Mouse (Mus musculus) MN1 (cell line): ENCODE results near the gene Usp47.
"Not testable (repeated sequence)": the region's sequence is repeated elsewhere in the genome, so short reads cannot be mapped to it uniquely, and the experiment has no call there.

ENCODE experiments used
- DNase-seq: peaks from one replicate; pipeline ENCODE4 v3.0.0-alpha.2; 2016; ENCODE audit warnings: low spot score

Gene Usp47

DNA sequence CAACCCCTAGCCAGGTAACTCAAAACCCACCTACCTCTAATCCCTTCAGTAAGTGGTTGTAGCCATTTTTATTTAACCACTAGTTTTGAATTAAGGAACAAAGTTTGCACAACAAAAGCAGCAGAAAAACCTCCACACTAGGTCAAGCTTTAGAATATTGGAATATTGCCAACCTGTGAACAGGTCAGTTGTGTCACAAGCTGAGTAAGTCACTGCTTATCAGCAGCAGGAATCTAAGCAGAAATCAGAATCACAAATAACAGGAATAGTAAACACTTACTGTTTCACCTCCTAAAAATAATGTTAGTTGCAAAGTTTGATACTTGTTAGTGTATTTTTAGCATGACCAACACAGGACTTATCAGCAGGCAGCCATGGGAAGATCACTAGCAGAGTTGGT lies 17.0 kb downstream of the Usp47 start:
- no peak for DNase-seq

DNA sequence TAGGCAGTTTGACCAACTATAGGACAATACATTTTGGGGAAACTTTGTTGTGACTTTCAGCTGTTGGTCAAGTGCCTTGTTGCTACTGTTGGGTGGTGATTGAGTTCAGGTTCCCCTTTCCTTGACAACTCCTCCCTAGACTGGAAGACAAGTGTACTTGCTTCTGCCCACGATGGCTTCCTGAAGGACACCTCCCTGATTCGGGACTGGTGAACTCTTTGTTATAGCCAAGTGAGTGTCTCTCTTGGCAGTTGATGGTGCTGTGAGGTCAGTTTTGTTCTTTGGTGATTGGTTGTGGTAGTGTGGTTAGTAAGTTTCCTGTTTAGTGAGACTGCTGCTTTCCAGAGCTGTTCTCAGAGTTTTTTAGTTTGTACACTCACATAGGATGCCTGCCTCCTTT lies 19.5 kb downstream of the Usp47 start:
- DNase-seq = no peak

DNA sequence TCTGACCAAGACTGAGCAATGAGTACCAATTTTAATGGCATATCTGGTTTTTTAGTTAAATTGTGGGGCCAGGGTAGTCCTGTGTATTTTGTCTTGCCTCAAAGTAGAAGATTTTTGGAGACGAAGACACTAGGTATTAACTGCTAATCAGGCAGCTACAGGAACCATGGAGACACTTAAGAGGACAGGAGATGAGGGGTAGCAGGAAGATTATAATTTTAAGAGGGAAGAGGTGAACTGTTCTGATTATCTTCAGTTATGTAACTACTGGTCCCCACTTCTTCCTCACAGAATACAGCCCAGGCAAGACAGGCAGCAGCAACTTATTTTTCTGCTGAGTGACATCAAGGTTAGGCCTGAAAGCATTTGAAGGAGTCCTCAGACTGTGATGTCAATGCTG lies 21.9 kb downstream of the Usp47 start:
- no peak for DNase-seq

DNA sequence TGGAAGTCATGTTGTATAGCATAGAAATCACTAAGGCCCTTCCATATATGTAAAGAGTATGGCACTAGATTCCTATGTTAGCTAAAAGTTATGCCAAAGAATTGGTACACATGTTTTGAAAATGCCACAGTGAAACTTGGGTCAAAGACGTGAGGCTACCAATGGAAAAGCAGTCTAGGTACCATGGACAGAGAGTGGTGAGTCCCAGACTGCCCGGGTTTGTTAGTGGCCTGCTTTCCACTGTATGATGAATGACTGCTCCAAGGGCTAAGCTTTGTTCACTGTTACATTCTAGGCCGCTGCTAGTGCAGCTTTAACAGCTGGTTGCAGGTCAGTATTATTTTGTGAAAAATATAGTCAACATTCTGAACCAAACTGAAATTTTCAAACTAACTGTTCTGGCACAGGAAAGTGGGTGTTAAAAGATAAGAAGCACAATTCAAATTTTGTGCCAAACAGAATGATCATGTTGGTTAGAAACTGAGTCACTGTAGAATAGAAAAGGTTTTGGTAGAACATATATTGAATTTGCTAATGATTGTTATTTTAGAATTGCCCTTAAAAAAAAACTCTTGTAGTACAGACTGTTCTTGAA lies 22.6 kb downstream of the Usp47 start:
- no peak for DNase-seq

DNA sequence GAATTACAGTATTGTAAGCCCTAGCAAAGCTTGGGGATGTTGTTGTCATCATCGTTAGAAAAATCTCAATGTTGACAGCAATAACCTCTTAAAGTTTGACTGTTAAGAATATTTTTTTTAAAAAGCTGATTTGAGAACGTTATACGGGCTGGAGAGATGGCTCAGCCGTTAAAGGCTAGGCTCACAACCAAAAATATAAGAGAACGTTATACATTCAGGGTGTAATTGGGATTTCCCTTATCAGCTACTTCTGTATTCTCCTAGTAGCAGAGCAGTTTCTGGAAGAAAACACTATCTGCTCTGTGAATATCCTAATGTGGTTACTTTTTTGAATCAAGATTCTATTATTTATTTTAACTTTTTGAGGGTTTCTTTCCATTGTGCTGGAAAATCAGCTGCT lies 25.3 kb downstream of the Usp47 start:
- DNase-seq = no peak

DNA sequence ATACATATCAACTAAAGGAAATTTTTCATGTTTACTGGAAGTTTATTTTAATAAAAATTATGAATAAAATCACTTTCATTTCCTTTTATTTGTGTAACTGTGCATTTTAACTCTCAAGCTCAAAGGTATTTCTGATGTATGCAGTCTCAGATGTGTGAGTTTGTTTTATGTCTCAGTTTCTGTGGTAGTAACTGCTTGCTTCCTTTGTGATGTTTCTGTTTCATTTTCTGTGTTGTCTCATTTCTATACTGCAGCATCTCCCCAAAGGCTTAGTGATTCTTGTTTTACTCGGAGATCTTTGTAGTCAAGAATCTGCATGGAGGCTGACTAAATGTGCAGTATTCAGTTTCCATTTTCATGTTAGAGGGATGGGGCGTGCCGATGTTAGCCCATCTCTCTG lies 30.4 kb downstream of the Usp47 start:
- no peak for DNase-seq

DNA sequence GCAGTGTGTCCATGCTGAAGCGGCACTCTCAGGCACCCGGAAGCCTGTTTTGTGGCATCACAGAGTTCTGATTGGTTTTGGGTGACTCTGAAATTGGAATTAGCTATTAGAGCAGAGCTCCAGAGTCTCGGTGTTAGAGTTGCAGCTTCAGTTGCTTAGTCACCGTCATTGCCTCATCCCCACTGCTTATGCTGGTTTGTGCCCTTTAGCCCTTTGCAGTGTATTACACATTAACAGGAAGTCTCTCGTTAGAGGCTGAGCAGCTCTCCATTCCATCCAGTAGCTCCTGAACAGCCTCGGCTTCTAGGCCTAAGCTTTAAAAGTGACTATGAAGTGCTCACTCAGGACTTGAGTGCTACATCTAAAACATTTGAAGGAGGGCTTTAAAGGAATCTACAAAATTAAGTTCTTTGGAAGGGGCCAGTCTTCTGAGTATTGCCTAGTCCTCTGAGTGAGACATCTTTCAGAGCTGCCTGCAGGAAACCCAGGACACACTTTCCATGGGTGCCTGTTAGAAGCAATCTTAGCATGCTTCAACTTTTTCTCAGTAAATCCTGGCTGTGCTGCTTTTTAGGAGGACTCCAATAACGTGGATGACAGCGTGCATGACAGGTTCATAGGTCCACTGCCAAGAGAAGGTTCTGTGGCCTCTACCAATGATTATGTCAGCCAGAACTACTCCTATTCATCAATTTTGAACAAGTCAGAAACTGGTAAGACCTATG lies 32.8 kb downstream of the Usp47 start:
- DNase-seq = peak; percentile 23

DNA sequence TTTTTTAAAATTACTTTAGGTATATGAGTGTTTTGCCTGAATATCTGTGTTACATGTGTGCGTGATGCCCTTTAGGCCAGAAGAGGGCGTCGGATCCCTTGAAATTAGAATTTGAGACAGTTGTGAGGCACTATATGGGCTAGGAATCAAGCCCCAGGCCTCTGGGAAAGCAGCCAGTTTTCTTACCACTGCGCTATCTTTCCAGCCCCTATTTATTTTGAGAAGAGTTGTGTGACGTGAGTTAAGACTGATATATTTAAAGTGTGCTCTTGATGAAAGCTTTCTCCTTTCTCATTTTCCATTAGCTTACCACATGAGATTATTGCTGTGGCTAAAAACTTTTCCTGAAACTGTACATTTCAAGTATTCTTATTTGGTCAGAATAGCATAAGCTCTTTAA lies 51.6 kb downstream of the Usp47 start:
- DNase-seq = no peak

DNA sequence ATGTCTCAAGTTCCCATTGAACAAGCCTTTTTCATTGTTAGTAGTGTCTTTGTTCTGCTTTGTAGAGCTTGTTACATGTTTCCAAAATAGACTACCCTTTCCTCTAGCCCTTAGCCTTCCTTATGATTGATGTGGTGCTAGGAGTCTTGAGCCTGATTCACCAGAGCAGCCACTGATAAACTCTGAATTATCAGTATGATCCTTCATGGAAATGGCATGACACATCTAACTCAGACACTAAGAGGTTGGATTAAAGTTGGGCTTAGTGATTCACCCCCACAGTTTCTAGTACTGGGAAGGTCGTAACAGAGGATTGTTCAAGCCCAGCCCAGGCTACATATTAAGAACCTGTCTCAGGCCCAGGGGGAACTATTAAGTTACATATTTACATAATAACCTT lies 59.3 kb downstream of the Usp47 start:
- no peak for DNase-seq

DNA sequence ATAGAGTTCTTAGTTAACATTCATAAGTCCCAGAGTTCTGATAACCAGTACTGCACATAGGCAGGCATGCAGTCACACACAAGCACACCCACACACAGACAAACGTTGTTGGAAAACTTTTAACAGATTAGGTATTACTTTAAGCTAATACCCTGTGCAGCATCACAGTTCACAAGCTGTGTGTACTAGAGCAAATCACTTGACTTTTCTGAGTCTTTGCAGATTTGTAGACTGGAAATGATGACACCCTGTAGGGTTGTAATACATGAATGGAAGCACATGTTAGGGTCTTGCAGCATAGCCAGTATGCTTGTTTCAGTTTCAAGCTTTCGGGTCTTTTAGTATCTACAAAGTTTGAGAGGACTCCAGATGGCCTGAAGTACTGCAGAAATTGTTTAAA lies 60.9 kb downstream of the Usp47 start:
- DNase-seq = no peak

DNA sequence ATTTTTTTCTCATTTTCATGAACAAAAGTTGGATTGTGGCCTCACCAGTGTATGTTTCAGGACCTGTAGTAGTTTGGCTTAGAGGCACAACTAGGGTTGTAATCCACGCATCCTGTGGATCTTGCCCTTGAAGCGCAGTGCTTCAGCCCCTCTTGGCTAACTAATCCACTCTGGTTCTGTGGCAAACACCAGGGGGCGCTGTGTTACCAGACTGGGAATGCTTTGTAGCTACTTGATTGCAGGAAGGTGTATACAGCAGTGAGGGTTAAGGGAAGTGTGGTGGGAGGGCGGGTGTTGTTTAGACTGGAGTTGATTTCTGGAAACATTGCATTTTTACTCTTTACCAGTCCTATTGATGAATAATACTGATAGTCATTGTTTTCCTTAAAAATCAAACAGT lies 61.8 kb downstream of the Usp47 start:
- DNase-seq = peak; percentile 86

DNA sequence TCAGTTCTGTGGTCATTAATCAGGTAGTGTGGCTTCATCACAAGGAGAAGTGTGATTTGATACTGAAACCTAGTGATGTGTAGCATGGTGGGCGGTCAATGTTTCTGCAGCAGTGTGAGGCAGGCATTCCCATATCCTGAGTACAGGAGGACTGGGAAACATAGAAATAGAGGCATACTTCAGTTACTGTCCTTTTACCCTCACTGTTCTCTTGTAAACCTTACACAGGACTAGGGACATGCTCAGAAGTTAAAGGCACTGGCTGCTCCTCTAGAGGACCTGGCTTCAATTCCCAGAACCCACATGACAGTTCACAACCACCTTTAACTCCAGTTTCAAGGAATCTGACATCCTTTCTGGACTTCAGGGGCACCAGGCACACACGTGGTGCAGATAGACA lies 62.9 kb downstream of the Usp47 start:
- DNase-seq = no peak

DNA sequence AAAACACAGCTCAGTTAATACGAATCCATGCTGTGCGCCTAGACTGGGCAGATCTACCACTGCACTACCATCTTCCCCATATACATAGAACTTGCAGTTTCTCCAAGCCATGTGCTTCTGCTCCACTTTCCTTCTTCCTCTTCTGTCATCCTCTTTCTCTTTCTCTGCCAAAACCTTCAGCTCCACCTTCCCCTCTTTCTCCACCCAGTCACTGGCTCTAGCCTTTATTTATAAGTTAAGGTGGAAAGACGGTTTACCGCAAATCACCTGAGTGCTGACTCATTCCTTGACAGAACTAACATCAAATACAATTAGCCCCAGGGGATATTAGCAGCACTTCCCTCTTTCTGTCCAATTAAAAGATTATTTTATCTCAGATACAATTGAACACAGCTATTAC lies 71.6 kb downstream of the Usp47 start:
- DNase-seq = not testable (repeated sequence)

DNA sequence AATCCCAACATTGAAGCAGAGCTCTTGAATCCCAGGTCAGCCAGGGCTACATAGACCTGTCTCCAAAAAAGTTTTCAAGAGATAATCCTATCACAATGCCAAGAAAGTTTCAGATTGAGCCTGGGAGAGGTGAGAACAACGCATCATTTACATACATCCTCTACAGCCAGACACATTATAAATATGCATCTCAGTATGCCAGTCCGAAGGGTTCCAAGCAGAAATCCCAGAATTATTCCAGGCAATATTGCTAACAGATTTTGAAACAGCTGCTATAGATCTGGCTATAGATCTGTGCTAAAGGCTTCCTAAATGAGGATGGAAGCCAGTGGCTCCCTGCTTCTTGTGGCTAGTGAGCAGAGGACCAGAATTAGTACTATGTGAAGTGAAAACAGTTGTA lies 77.6 kb downstream of the Usp47 start:
- no peak for DNase-seq

DNA sequence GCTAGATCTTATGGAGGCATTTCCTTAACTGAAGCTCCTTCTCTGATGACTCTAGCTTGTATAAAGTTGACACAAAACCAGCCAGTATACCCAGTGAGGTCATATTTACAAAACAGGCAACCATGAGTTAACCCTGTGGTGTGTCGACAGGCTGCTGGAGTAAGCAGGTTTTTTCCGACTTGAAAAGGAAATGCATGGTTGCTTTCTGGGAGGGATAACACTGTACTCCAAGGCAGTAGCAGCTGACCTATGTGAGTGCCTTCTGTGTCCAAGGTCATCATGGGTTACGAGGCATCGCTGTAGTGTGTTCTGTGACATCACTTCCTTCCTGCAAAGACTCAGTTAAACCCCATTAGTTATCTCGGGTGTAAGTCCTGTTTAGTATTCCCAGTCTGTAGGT lies 79.6 kb downstream of the Usp47 start:
- no peak for DNase-seq

DNA sequence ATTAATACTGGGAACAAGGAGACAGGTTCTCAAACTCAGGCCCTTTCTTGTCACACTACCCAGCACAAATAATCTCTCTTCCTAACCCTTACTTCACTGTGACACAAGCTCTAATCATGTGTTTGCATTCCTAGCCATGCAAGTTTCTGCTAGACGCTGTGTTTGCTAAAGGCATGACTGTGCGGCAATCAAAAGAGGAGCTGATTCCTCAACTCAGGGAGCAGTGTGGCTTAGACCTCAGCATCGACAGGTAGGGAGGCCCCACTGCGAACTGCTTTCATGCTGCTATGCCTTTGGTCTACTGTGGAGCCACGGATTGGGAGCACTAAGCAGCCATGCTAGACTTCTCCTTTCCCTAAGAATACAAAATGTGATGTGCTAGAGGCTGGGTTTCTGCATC lies 80.5 kb downstream of the Usp47 start:
- DNase-seq = no peak

DNA sequence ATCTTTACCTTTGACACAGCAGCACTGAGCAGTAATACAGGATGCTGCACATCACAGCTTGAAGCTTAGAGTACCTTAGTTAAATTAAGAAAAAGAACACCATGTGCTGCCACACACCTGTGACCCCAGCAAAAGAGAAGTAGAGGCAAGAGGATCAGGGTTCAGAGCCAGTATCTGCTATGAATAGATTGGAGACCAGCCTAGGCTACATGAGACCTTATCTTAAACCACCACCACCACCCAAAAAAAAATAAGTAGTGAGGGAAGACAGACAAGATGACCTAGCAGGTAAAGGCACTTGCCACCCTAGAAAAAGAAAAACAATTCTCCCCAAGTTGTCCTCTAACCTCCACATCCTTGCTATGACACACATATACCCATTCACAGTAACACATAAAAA lies 85.5 kb downstream of the Usp47 start:
- DNase-seq = no peak

DNA sequence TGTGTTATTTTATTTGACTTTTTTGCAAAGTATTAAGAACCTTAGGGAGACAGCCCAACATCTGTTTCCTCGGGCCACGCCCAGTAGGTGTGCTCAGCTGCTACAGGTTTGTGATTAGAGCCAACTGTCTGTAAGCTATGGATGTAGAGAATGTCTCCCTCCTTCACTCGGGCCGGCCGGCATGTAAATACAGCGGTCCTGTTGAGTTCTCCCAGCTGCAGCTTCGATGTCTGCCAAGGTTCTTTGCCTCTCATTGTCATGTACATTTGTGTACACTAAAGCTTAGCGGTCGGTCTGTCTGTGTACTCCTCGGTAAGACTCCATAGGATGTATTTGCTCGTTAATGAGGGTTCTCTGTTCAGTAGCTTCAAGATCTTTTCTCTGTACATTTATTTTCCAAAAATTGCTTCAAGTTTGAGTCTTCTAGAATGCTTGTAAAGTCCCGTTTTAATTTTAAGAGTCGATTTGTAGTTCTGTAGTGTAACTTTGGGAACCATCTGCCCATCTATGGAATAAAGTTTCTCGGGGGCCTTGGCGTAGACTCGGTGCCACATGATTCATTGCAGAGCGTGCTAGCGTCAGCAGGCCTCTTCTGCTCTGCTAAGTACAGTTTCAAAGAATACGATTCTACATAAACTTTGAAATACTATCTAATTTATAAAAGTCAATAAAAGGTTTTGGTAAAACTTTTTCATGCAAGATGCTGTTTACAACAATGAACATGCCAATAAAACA lies 87.5 kb downstream of the Usp47 start:
- no peak for DNase-seq

DNA sequence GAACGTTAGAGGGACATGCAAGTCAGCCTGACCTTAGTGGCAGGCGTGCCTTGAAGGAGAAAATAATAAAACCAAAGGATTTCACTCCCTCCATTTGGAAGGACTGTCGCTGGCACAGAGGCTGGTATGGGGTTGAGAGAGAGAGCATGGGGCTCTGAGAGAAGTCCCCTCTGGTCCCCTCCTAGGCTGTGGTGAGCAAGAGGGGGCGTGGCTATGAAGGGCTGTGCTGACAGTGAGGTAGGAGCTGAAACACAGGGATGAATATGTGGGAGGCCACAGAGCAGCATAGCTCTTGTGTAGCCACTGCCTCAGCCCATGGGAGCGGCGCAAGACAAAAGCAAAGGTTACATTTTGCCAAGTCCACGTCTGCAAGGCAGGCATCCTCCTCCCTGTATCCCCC lies 94.2 kb downstream of the Usp47 start:
- no peak for DNase-seq

DNA sequence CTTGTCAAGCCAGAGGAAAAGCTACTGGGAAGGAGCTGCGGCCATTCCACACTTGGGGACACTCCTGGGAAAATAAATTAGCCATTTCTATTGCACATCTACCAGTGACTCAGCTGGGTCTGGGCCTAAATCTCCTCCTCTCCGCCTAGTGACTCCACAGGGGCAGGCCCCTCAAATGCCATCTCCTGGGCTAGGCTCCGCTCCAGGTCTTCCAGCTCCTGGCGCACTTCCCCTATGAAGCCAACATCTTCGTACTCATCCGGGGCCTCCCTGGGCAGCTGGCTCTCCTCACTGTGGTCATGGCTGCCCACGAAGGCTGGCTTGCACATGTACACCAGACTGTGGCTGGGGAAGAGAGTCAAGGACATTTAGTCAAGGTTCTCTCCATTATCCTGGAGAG lies 94.8 kb downstream of the Usp47 start:
- DNase-seq = no peak

DNA sequence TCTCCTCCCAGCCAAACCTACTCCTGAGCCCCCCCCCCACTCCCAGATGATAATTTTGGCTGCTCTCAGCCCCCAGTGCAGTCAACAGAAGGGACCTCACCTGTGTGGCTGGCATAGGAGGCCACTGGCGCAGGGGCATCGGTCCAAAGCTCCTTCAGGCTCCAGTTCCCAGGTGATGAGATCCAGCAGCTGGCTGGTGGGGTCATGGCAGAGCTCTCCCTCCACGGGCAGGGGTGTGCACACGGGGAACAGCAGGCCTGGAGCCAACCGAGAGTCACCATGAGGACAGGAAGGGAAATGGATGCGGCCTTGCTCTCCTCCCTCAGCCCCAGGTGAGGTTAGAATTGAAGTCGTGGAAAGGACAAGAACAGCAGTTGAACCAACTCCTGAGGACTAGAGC lies 95.9 kb downstream of the Usp47 start:
- DNase-seq = no peak

DNA sequence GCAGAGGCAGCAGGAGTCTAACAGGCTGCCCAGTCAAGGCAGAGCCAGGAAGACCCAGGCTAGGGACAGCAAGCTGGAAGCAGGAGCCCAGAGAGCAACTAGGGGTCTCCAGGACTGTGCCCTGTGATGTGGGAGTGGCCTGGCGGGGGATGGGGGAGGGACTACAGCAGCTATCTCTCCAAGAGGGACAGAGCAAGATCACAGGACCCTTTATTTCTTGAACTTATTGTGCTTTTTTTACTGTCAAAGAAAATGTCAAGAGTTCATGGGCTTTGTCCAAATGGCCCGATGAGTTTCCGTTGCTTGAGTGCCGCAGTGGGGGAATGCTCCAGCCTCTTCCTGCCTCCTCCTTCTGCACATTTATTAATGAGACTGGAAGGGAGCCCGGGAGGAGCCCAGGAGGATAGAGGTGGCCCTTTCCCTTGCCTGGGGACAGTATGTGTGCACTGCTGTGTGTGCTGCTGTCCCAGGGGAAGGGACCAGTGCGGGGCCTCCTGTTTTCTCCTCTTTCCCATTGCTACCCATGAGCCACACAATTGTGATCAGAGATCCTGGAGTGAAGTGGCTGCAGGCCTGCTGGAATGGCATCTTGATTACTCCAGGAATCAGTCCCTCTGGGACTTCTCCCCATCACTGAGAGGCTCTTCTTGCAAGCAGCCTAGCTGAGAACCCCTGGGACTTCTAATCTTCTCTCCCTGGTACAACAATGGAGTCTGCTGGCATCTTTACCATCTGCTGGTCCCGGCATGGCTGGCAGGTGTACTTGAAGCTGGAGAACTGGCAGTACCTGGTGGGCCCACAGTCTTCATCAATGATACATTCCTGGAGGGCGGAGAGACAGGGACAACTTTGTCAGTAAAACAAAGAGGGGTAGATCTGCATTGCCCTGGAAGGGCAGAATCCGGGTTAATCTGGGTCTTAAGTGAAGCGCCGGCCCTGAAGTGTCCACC lies 97.8 kb downstream of the Usp47 start:
- peak; percentile 75 for DNase-seq
